Mouse (Mus musculus): Measurements from ENCODE around the gene Med21. TPM values are rescaled to one million over a fixed set of nuclear protein-coding genes. Genes with fewer than 3 reads are reported as not detected.

Gene Med21
- total RNA-seq (2021): 10 to 100 TPM; 36.7 to 40.3 TPM
- long read RNA-seq, experiment 1, transcript Med21-201 (4 exons, 814 nt): major isoform, 24 of 26 reads
- long read RNA-seq, experiment 1, partial matches to known transcripts: 0 of 26 reads
- long read RNA-seq, experiment 1, other reads (novel, unspliced or antisense): 2 of 26 reads
- long read RNA-seq, experiment 2, transcript Med21-201 (4 exons, 814 nt): major isoform, 22 of 23 reads
- long read RNA-seq, experiment 2, partial matches to known transcripts: 0 of 23 reads
- long read RNA-seq, experiment 2, other reads (novel, unspliced or antisense): 1 of 23 reads

GRCm38 (mm10) chr6:146642276-146643183, at the start of gene Med21, which contains the start of gene Tm7sf3:
Gene Med21 (plus strand): TSS chr6:146642547.
Gene Tm7sf3 (minus strand): TSS chr6:146642824.
- peak; percentile 99 for DNase-seq
- intact Hi-C loops (cut with DNase I; ENCODE audit: low total_unique reads): no loop called here

GRCm38 (mm10) chr6:146602601-146603000, 39.7 kb upstream of the Med21 start:
- intact Hi-C loops (cut with DNase I; ENCODE audit: low total_unique reads): no loop called here

GRCm38 (mm10) chr6:146603651-146604050, 38.7 kb upstream of the Med21 start:
- intact Hi-C loops (cut with DNase I; ENCODE audit: low total_unique reads): no loop called here
- no peak for DNase-seq

More at GRCm38 (mm10) chr6:146602601-146603000, 39.7 kb upstream of the Med21 start:
- DNase-seq: no peak

- DNase-seq: no peak
- intact Hi-C loops (cut with DNase I; ENCODE audit: low total_unique reads): no loop called here
Measured at GRCm38 (mm10) chr6:146611385-146611784, 31.0 kb upstream of the Med21 start.

- intact Hi-C loops (cut with DNase I; ENCODE audit: low total_unique reads): no loop called here
Measured at GRCm38 (mm10) chr6:146611897-146612296, 30.4 kb upstream of the Med21 start.

GRCm38 (mm10) chr6:146612736-146613135, 29.6 kb upstream of the Med21 start:
- DNase-seq: no peak
- intact Hi-C loops (cut with DNase I; ENCODE audit: low total_unique reads): no loop called here

More at GRCm38 (mm10) chr6:146611897-146612296, 30.4 kb upstream of the Med21 start:
- no peak for DNase-seq

GRCm38 (mm10) chr6:146613907-146614306, 28.4 kb upstream of the Med21 start:
- DNase-seq: no peak
- intact Hi-C loops (cut with DNase I; ENCODE audit: low total_unique reads): no loop called here

- intact Hi-C loops (cut with DNase I; ENCODE audit: low total_unique reads): no loop called here
- no peak for DNase-seq
Measured at GRCm38 (mm10) chr6:146614541-146614940, 27.8 kb upstream of the Med21 start.

- no peak for DNase-seq
- intact Hi-C loops (cut with DNase I; ENCODE audit: low total_unique reads): no loop called here
Measured at GRCm38 (mm10) chr6:146615891-146616290, 26.5 kb upstream of the Med21 start.

- no peak for DNase-seq
- intact Hi-C loops (cut with DNase I; ENCODE audit: low total_unique reads): no loop called here
Measured at GRCm38 (mm10) chr6:146616670-146617069, 25.7 kb upstream of the Med21 start.

GRCm38 (mm10) chr6:146628123-146628522, 14.2 kb upstream of the Med21 start:
- intact Hi-C loops (cut with DNase I; ENCODE audit: low total_unique reads): no loop called here
- no peak for DNase-seq

- intact Hi-C loops (cut with DNase I; ENCODE audit: low total_unique reads): no loop called here
- no peak for DNase-seq
Measured at GRCm38 (mm10) chr6:146629781-146630756, 12.3 kb upstream of the Med21 start.

GRCm38 (mm10) chr6:146630961-146631360, 11.4 kb upstream of the Med21 start:
- no peak for DNase-seq
- intact Hi-C loops (cut with DNase I; ENCODE audit: low total_unique reads): no loop called here

- no peak for DNase-seq
- intact Hi-C loops (cut with DNase I; ENCODE audit: low total_unique reads): no loop called here
Measured at GRCm38 (mm10) chr6:146631847-146632246, 10.5 kb upstream of the Med21 start.

GRCm38 (mm10) chr6:146632403-146632802, 9.9 kb upstream of the Med21 start:
- intact Hi-C loops (cut with DNase I; ENCODE audit: low total_unique reads): no loop called here
- no peak for DNase-seq

- no peak for DNase-seq
- intact Hi-C loops (cut with DNase I; ENCODE audit: low total_unique reads): no loop called here
Measured at GRCm38 (mm10) chr6:146633097-146633496, 9.2 kb upstream of the Med21 start.

GRCm38 (mm10) chr6:146633629-146634014, 8.7 kb upstream of the Med21 start:
- intact Hi-C loops (cut with DNase I; ENCODE audit: low total_unique reads): no loop called here

GRCm38 (mm10) chr6:146634015-146634722, 8.2 kb upstream of the Med21 start:
- intact Hi-C loops (cut with DNase I; ENCODE audit: low total_unique reads): no loop called here
- peak; percentile 83 for DNase-seq

More at GRCm38 (mm10) chr6:146633629-146634014, 8.7 kb upstream of the Med21 start:
- no peak for DNase-seq

Data from gastrocnemius, postnatal 14 days (tissue).